Mouse (Mus musculus) liver, adult 2 months (tissue): ENCODE measurements around the gene Gpc6.

ENCODE experiments used
- CTCF ChIP-seq: fragments of 200-500 bp; IDR thresholded peaks from 2 replicates; pipeline ENCODE4 v1.5.1; 2011; ENCODE audit warnings: low read depth, low read length, control low read depth
- POLR2A ChIP-seq: fragments of 200-500 bp; IDR thresholded peaks from 2 replicates; pipeline ENCODE4 v1.6.1; 2011; ENCODE audit warnings: low read length, control low read depth; ENCODE audit not compliant: insufficient read depth; ENCODE audit errors: extremely low read depth

DNA sequence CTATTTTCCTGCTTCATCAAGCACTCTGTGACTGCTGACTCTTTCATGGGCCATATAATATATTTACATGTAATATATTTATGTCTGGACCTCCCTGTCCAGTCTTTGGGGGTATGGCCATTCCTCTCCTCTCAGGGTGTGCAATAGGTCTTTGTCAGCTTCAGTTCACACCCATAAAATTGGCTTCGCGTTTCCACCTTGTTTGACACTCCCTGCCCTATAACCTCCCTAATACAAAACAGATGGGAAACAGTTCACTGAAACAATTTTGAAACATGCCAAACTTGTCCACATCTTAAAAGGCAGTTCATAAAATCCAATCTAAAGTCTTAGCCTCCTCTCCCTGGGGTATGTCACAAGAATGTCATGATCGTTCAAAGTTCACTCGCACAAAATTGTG is 415.4 kb downstream of the Gpc6 start:
- TF ChIP-seq CTCF (no peak), POLR2A (no peak)
